Mouse (Mus musculus) G1E (cell line): ENCODE data around the gene Unc5cl. TPM values are rescaled to one million over a fixed set of nuclear protein-coding genes. Genes with fewer than 3 reads are reported as not detected.

Experiments
- ATAC-seq: 2 replicates; pipeline ENCODE4 v1.8.0; 2016; ENCODE audit warnings: mild to moderate bottlenecking; ENCODE audit not compliant: insufficient number of reproducible peaks, poor library complexity, low FRiP score, severe bottlenecking; ENCODE audit errors: extremely low read depth
- DNase-seq: peaks from one replicate; pipeline ENCODE4 v3.0.0; 2012; ENCODE audit warnings: low spot score
- H3K27me3 ChIP-seq: 2 replicates; pipeline ENCODE4 v1.6.1; 2012; ENCODE audit warnings: mild to moderate bottlenecking, low read length, inconsistent platforms; ENCODE audit not compliant: insufficient read depth
- H3K36me3 ChIP-seq: replicated peaks from 2 replicates; pipeline ENCODE3; 2012; ENCODE audit warnings: mild to moderate bottlenecking, inconsistent platforms
- H3K4me1 ChIP-seq: 2 replicates; pipeline ENCODE4 v1.6.1; 2012; ENCODE audit warnings: low read depth, low read length, inconsistent platforms, mixed read lengths; ENCODE audit not compliant: insufficient read depth
- H3K4me3 ChIP-seq: 2 replicates; pipeline ENCODE4 v1.5.1; 2012; ENCODE audit warnings: low read depth, mild to moderate bottlenecking, inconsistent platforms, low read length, moderate library complexity, mixed read lengths
- H3K9me3 ChIP-seq: replicated peaks from 2 replicates; pipeline ENCODE4 v1.6.1; 2012; ENCODE audit warnings: inconsistent platforms
- CTCF ChIP-seq: IDR thresholded peaks from 2 replicates; pipeline ENCODE4 v1.5.1; 2012; ENCODE audit warnings: low read depth, low read length, inconsistent platforms, mixed read lengths
- GATA1 ChIP-seq: IDR thresholded peaks from 2 replicates; pipeline ENCODE4 v1.6.1; 2012; ENCODE audit warnings: borderline replicate concordance, low read length, inconsistent platforms, mixed read lengths
- GATA2 ChIP-seq: IDR thresholded peaks from 2 replicates; pipeline ENCODE4 v1.6.1; 2012; ENCODE audit warnings: low read depth, low read length, inconsistent platforms, borderline replicate concordance
- POLR2AphosphoS5 ChIP-seq: IDR thresholded peaks from 2 replicates; pipeline ENCODE4 v1.6.1; 2012; ENCODE audit warnings: low read depth, low read length, inconsistent platforms; ENCODE audit not compliant: insufficient replicate concordance
- TAL1 ChIP-seq: conservative IDR thresholded peaks from 2 replicates; pipeline ENCODE4 v1.6.1; 2012; ENCODE audit warnings: low read depth, low read length, inconsistent platforms, mixed read lengths
- polyA plus RNA-seq: library from polyadenylated mRNA; stranded (reverse); fragments of >175 nt; gene quantifications from 2 replicates; pipeline ENCODE4 v1.2.3, GENCODE M21; 2012
- total RNA-seq, 2 experiments: library from RNA; stranded (forward) in 1 of 2; stranded (reverse) in 1 of 2; fragments of 200-1000 nt in 1 of 2; fragments of >200 nt in 1 of 2; fragmentation: Nextera tagmentation in 1 of 2; gene quantifications; 2 replicates each; pipeline ENCODE4 v1.2.3; 2014 to 2017

Unc5cl gene
- total and polyA plus RNA-seq, 3 experiments = 15.9 to 22.1 (median 17.6) TPM

- no peak for TF ChIP-seq TAL1
- no peaks in the 10 kb centered on the region for H3K4me1 ChIP-seq
- ATAC-seq = no peak
Measured at GRCm38 (mm10) chr17:48539326-48539725, 84.6 kb downstream of the Unc5cl start.

GRCm38 (mm10) chr17:48542733-48543132 lies 88.0 kb downstream of the Unc5cl start:
- no peak for ATAC-seq
- TF ChIP-seq TAL1 (no peak), GATA1 (no peak), CTCF (no peak)
- Histone ChIP-seq H3K4me1 (no peaks in the 10 kb centered on the region), H3K36me3 (no peaks in the 10 kb centered on the region), H3K27me3 (no peaks in the 10 kb centered on the region), H3K4me3 (no peak overlapping the region), H3K9me3 (peaks cover 32% of the 10 kb centered on the region)
- no peak for DNase-seq

More at GRCm38 (mm10) chr17:48539326-48539725, 84.6 kb downstream of the Unc5cl start:
- Histone ChIP-seq H3K36me3 (no peaks in the 10 kb centered on the region), H3K4me3 (no peak overlapping the region), H3K27me3 (no peaks in the 10 kb centered on the region), H3K9me3 (peaks cover 21% of the 10 kb centered on the region)
- DNase-seq = no peak

GRCm38 (mm10) chr17:48543301-48543765 lies 88.6 kb downstream of the Unc5cl start:
- Histone ChIP-seq H3K4me1 (no peaks in the 10 kb centered on the region), H3K9me3 (peaks cover 32% of the 10 kb centered on the region), H3K36me3 (no peaks in the 10 kb centered on the region), H3K27me3 (no peaks in the 10 kb centered on the region), H3K4me3 (no peak overlapping the region)
- no peak for ATAC-seq
- TF ChIP-seq CTCF (no peak), TAL1 (no peak), POLR2AphosphoS5 (no peak), GATA1 (no peak), GATA2 (no peak)
- DNase-seq = no peak

- Histone ChIP-seq H3K27me3 (no peaks in the 10 kb centered on the region), H3K9me3 (peaks cover 25% of the 10 kb centered on the region), H3K4me3 (no peak overlapping the region), H3K4me1 (no peaks in the 10 kb centered on the region), H3K36me3 (no peaks in the 10 kb centered on the region)
- DNase-seq = no peak
- ATAC-seq = no peak
- TF ChIP-seq GATA1 = no peak
- no peak for TF ChIP-seq GATA2
- no peak for TF ChIP-seq CTCF
- no peak for TF ChIP-seq POLR2AphosphoS5
- no peak for TF ChIP-seq TAL1
Measured at GRCm38 (mm10) chr17:48544722-48545121, 90.0 kb downstream of the Unc5cl start.

- DNase-seq (no peak), ATAC-seq (no peak)
- H3K4me1 ChIP-seq = no peaks in the 10 kb centered on the region
- H3K27me3 ChIP-seq = no peaks in the 10 kb centered on the region
- H3K4me3 ChIP-seq = no peak overlapping the region
- peaks cover 25% of the 10 kb centered on the region for H3K9me3 ChIP-seq
- H3K36me3 ChIP-seq = no peaks in the 10 kb centered on the region
- TF ChIP-seq GATA1 (no peak), CTCF (no peak), GATA2 (no peak), TAL1 (no peak), POLR2AphosphoS5 (no peak)
Measured at GRCm38 (mm10) chr17:48545223-48545943, 90.7 kb downstream of the Unc5cl start.

GRCm38 (mm10) chr17:48546036-48546435 lies 91.3 kb downstream of the Unc5cl start:
- H3K4me3 ChIP-seq = no peak overlapping the region

GRCm38 (mm10) chr17:48547668-48548067 lies 93.0 kb downstream of the Unc5cl start:
- Histone ChIP-seq H3K9me3 (peaks cover 16% of the 10 kb centered on the region), H3K36me3 (no peaks in the 10 kb centered on the region), H3K27me3 (no peaks in the 10 kb centered on the region), H3K4me1 (no peaks in the 10 kb centered on the region), H3K4me3 (no peak overlapping the region)
- TF ChIP-seq GATA1 (no peak), GATA2 (no peak), CTCF (no peak)
- no peak for DNase-seq
- ATAC-seq = no peak

More at GRCm38 (mm10) chr17:48546036-48546435, 91.3 kb downstream of the Unc5cl start:
- TF ChIP-seq GATA1 (no peak), GATA2 (no peak), POLR2AphosphoS5 (no peak), TAL1 (no peak), CTCF (no peak)
- H3K36me3 ChIP-seq = no peaks in the 10 kb centered on the region
- no peaks in the 10 kb centered on the region for H3K4me1 ChIP-seq
- ATAC-seq (no peak), DNase-seq (no peak)
- H3K27me3 ChIP-seq = no peaks in the 10 kb centered on the region
- peaks cover 25% of the 10 kb centered on the region for H3K9me3 ChIP-seq
